Mouse (Mus musculus) forebrain, postnatal 0 days (tissue): ENCODE results near the gene Slc25a28. TPM values are rescaled to one million over a fixed set of nuclear protein-coding genes. Genes with fewer than 3 reads are reported as not detected.
A peak's percentile ranks its signal among the peaks of the same experiment; 100 is the strongest.

Experiments
- ATAC-seq: fragments of 200-750 bp; cut with Nextera tagmentation; 2 replicates; pipeline ENCODE4 v1.8.0; 2017; ENCODE audit warnings: mild to moderate bottlenecking, moderate library complexity
- DNase-seq: peaks from one replicate; pipeline ENCODE4 v3.0.0-alpha.2; 2015
- H3K27ac ChIP-seq: fragments of 300-500 bp; sonication (generic); 2 replicates; pipeline ENCODE4 v1.5.1; 2014; ENCODE audit warnings: low read depth, mild to moderate bottlenecking, antibody characterized with exemption, low read length, moderate library complexity, mixed read lengths
- H3K27me3 ChIP-seq: fragments of 300-500 bp; sonication (generic); 2 replicates; pipeline ENCODE4 v1.6.1; 2014; ENCODE audit warnings: mild to moderate bottlenecking, low read length, mixed read lengths; ENCODE audit not compliant: insufficient read depth
- H3K36me3 ChIP-seq: fragments of 300-500 bp; sonication (generic); 2 replicates; pipeline ENCODE4 v1.6.1; 2014; ENCODE audit warnings: mild to moderate bottlenecking, moderate library complexity; ENCODE audit not compliant: insufficient read depth
- H3K4me1 ChIP-seq: fragments of 300-500 bp; sonication (generic); 2 replicates; pipeline ENCODE4 v1.6.1; 2014; ENCODE audit warnings: antibody characterized with exemption; ENCODE audit not compliant: insufficient read depth
- H3K4me2 ChIP-seq: fragments of 300-500 bp; sonication (generic); 2 replicates; pipeline ENCODE4 v1.6.1; 2014; ENCODE audit warnings: low read depth, mild to moderate bottlenecking, moderate library complexity
- H3K4me3 ChIP-seq: fragments of 300-500 bp; sonication (generic); 2 replicates; pipeline ENCODE4 v1.5.1; 2014; ENCODE audit warnings: low read depth, low read length, mixed read lengths
- H3K9ac ChIP-seq: fragments of 300-500 bp; sonication (generic); 2 replicates; pipeline ENCODE4 v1.6.1; 2014; ENCODE audit warnings: mild to moderate bottlenecking
- H3K9me3 ChIP-seq: fragments of 300-500 bp; sonication (generic); 2 replicates; pipeline ENCODE4 v1.6.1; 2016; ENCODE audit warnings: low read length
- CTCF ChIP-seq: sonication (generic); IDR thresholded peaks from 2 replicates; pipeline ENCODE4 v1.5.1; 2016; ENCODE audit warnings: antibody characterized with exemption, control low read depth, low read depth
- WGBS: fragments of 180-500 bp; shearing (Covaris S2); extraction: QIAGEN DNeasy Blood & Tissue Kit; methylation state at CpG from one replicate; pipeline ENCODE4 v1.1.7; 2014; 5-methylcytosine and 5-hydroxymethylcytosine counted together
- microRNA-seq, 2 experiments: library from miRNA; unstranded; fragments of <30 nt; microRNA quantifications; one replicate each; pipeline ENCODE4; 2016
- polyA plus RNA-seq: library from polyadenylated mRNA; unstranded; fragments of >200 nt; fragmentation: Nextera tagmentation; extraction: Ambion mirVana; gene quantifications from 2 replicates; pipeline ENCODE4 v1.2.1, GENCODE M21; 2015
- total RNA-seq: library from RNA; depleted of rRNA; stranded (reverse); fragments of >200 nt; gene quantifications from 2 replicates; pipeline ENCODE4 v1.2.3, GENCODE M21; 2014; rRNA removed

The Slc25a28 gene
- total and polyA plus RNA-seq, 2 experiments from 2014 or later, result 15.6 to 67.2 TPM

DNA sequence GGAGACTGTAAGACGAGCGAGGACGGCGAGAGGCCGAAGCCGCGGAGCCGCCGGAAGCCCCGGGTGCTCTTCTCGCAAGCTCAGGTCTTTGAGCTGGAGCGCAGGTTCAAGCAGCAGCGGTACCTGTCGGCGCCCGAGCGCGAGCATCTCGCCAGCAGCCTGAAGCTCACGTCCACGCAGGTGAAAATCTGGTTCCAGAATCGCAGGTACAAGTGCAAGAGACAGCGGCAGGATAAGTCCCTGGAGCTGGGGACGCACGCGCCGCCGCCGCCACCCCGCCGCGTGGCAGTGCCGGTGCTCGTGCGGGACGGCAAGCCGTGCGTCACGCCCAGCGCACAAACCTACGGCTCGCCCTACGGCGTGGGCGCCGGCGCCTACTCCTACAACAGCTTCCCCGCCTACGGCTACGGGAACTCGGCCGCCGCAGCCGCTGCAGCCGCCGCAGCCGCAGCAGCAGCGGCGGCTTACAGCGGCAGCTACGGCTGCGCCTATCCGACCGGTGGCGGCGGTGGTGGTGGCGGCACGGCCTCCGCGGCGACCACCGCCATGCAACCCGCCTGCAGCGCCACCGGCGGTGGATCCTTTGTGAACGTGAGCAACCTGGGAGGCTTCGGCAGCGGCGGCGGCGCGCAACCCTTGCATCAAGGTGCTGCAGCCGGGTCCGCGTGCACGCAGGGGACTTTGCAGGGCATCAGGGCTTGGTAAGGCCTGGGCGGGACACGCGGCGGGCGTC, 60.2 kb downstream of the Slc25a28 start:
- DNase-seq, result peak; percentile 58
- Histone ChIP-seq H3K27ac (peak overlapping the region; percentile 15; the same call in 1 of the 2 replicates), H3K36me3 (no peaks in the 10 kb centered on the region), H3K4me2 (peak overlapping the region; percentile 49), H3K4me1 (peaks cover 3% of the 10 kb centered on the region; the same call in 1 of the 2 replicates), H3K27me3 (peaks cover 59% of the 10 kb centered on the region), H3K9ac (peak overlapping the region; percentile 31; the same call in 1 of the 2 replicates), H3K4me3 (peak overlapping the region; percentile 38), H3K9me3 (no peaks in the 10 kb centered on the region)
- peak; percentile 40; the same call in 1 of the 2 replicates for ATAC-seq
- TF ChIP-seq CTCF, result peak; percentile 35
- WGBS, result 2% methylated on average over 91 of the region's 92 CpGs

Small RNA genes lying within 50 kb of the gene (microRNA-seq; reads per million reads assigned to microRNA genes)
- 0 reads per million in 2 experiments for gene Gm22646

Other genes with a start within 250 kb of the Slc25a28 start
- gene Cnnm1, start 234.4 kb downstream of the Slc25a28 start, total RNA-seq, result 6.9 and 7.6 TPM in 2 replicates
- gene Cnnm1, start 234.4 kb downstream of the Slc25a28 start, polyA plus RNA-seq, result 1.7 and 2.1 TPM in 2 replicates
- 86.1 and 88.2 TPM in 2 replicates for gene Got1, start 150.3 kb downstream of the Slc25a28 start, total RNA-seq
- 85.4 and 101 TPM in 2 replicates for gene Got1, start 150.3 kb downstream of the Slc25a28 start, polyA plus RNA-seq
- 0.67 and 0.92 TPM in 2 replicates for gene Nkx2-3, start 62.6 kb downstream of the Slc25a28 start, total RNA-seq
- 1.1 and 1.6 TPM in 2 replicates for gene Nkx2-3, start 62.6 kb downstream of the Slc25a28 start, polyA plus RNA-seq
- 8.3 and 9.3 TPM in 2 replicates for gene Entpd7, start 14.8 kb upstream of the Slc25a28 start, total RNA-seq
- 5.9 and 8.4 TPM in 2 replicates for gene Entpd7, start 14.8 kb upstream of the Slc25a28 start, polyA plus RNA-seq
- gene Cutc, start 78.1 kb upstream of the Slc25a28 start, total RNA-seq, result 3.1 and 3.4 TPM in 2 replicates
- 7.3 and 7.4 TPM in 2 replicates for gene Cutc, start 78.1 kb upstream of the Slc25a28 start, polyA plus RNA-seq
- gene Cox15, start 78.1 kb upstream of the Slc25a28 start, total RNA-seq, result 18.4 and 20.5 TPM in 2 replicates
- 4.1 and 9.1 TPM in 2 replicates for gene Cox15, start 78.1 kb upstream of the Slc25a28 start, polyA plus RNA-seq
- gene Abcc2, start 107.3 kb upstream of the Slc25a28 start, total RNA-seq, result 0.15 TPM in 1 of 2 replicates, not detected in the other
- 0.02 and 0.03 TPM in 2 replicates for gene Abcc2, start 107.3 kb upstream of the Slc25a28 start, polyA plus RNA-seq